Mouse (Mus musculus) thymus, adult 2 months (tissue): ENCODE data around the gene Tctex1d4. TPM values are rescaled to one million over a fixed set of nuclear protein-coding genes. Genes with fewer than 3 reads are reported as not detected.

Source experiments
- DNase-seq: peaks from one replicate; pipeline ENCODE4 v3.0.0; 2021
- H3K27ac ChIP-seq: fragments of 200-500 bp; 2 replicates; pipeline ENCODE4 v1.5.1; 2012; ENCODE audit warnings: low read length, control low read depth; ENCODE audit not compliant: control insufficient read depth, insufficient read depth
- H3K27me3 ChIP-seq: fragments of 200-500 bp; 2 replicates; pipeline ENCODE4 v1.6.1; 2012; ENCODE audit warnings: mild to moderate bottlenecking, low read length, moderate library complexity, mixed read lengths; ENCODE audit not compliant: control insufficient read depth, insufficient read depth
- H3K36me3 ChIP-seq: fragments of 200-500 bp; 2 replicates; pipeline ENCODE4 v1.6.1; 2012; ENCODE audit warnings: mild to moderate bottlenecking, low read length, moderate library complexity; ENCODE audit not compliant: control insufficient read depth, insufficient read depth
- H3K4me1 ChIP-seq: fragments of 200-500 bp; replicated peaks from 2 replicates; pipeline ENCODE4 v1.6.1; 2012; ENCODE audit warnings: low read length; ENCODE audit not compliant: control insufficient read depth, insufficient read depth
- H3K4me3 ChIP-seq: fragments of 200-500 bp; 2 replicates; pipeline ENCODE4 v1.5.1; 2012; ENCODE audit warnings: mild to moderate bottlenecking, low read length, control low read depth, moderate library complexity; ENCODE audit not compliant: control insufficient read depth, insufficient read depth
- CTCF ChIP-seq: fragments of 200-500 bp; IDR thresholded peaks from 2 replicates; pipeline ENCODE4 v1.5.1; 2012; ENCODE audit warnings: mild to moderate bottlenecking, control low read depth, low read length, moderate library complexity, borderline replicate concordance; ENCODE audit not compliant: control insufficient read depth, poor library complexity, insufficient read depth; ENCODE audit errors: extremely low read depth
- POLR2A ChIP-seq: fragments of 200-500 bp; IDR thresholded peaks from 2 replicates; pipeline ENCODE4 v1.6.1; 2012; ENCODE audit warnings: mild to moderate bottlenecking, low read length, control low read depth, moderate library complexity; ENCODE audit not compliant: control insufficient read depth, poor library complexity, insufficient read depth; ENCODE audit errors: extremely low read depth
- WGBS: fragments of 180-500 bp; shearing (Covaris S2); methylation state at CpG from one replicate; pipeline ENCODE4 v1.1.7; 2018; 5-methylcytosine and 5-hydroxymethylcytosine counted together
- polyA plus RNA-seq: library from polyadenylated mRNA; depleted of rRNA; stranded (reverse); fragments of >200 nt; gene quantifications from 2 replicates; pipeline ENCODE4 v1.2.3, GENCODE M21; 2012

Tctex1d4 gene
- polyA plus RNA-seq, 1 experiment = 1.1 TPM

GRCm38 (mm10) chr4:117124218-117124517, 2.4 kb upstream of the Tctex1d4 start:
- H3K4me1 ChIP-seq = peaks cover 34% of the 10 kb centered on the region
- H3K27ac ChIP-seq = peak overlapping the region; percentile 86
- H3K4me3 ChIP-seq = no peak overlapping the region
- TF ChIP-seq POLR2A = no peak
- no peak for TF ChIP-seq CTCF
- no peaks in the 10 kb centered on the region for H3K36me3 ChIP-seq
- WGBS = 41% methylated on average over 3 of the region's 3 CpGs
- no peaks in the 10 kb centered on the region for H3K27me3 ChIP-seq
- no peak for DNase-seq

- H3K27ac ChIP-seq = peak overlapping the region; percentile 86
- DNase-seq = peak; percentile 74
- peaks cover 34% of the 10 kb centered on the region for H3K4me1 ChIP-seq
- no peaks in the 10 kb centered on the region for H3K36me3 ChIP-seq
- no peaks in the 10 kb centered on the region for H3K27me3 ChIP-seq
- WGBS = 7% methylated on average over 14 of the region's 14 CpGs
- H3K4me3 ChIP-seq = no peak overlapping the region
- no peak for TF ChIP-seq CTCF
- TF ChIP-seq POLR2A = no peak
Observed at GRCm38 (mm10) chr4:117124518-117125347, 1.9 kb upstream of the Tctex1d4 start.

GRCm38 (mm10) chr4:117125348-117125909, 1.2 kb upstream of the Tctex1d4 start, which contains the start of gene Btbd19:
TSS of gene Btbd19 (minus strand) at chr4:117125725.
- DNase-seq = no peak
- Histone ChIP-seq H3K4me3 (no peak within 1 kb of the TSS), H3K27ac (peak within 1 kb of the TSS; percentile 86), H3K36me3 (no peaks in the 10 kb centered on the region), H3K27me3 (no peaks in the 10 kb centered on the region), H3K4me1 (peaks cover 30% of the 10 kb centered on the region)
- no peak for TF ChIP-seq POLR2A
- no peak for TF ChIP-seq CTCF
- WGBS = 67% methylated on average over 8 of the region's 8 CpGs

GRCm38 (mm10) chr4:117125910-117126674, 502 bp upstream of the Tctex1d4 start:
- Histone ChIP-seq H3K36me3 (no peaks in the 10 kb centered on the region), H3K27me3 (no peaks in the 10 kb centered on the region), H3K4me3 (no peak overlapping the region), H3K27ac (peak overlapping the region; percentile 86), H3K4me1 (peaks cover 30% of the 10 kb centered on the region)
- DNase-seq = peak; percentile 73
- WGBS = 54% methylated on average over 15 of the region's 15 CpGs
- TF ChIP-seq POLR2A = no peak
- TF ChIP-seq CTCF = no peak

GRCm38 (mm10) chr4:117127991-117128686, 1.5 kb downstream of the Tctex1d4 start:
- 96% methylated on average over 33 of the region's 33 CpGs for WGBS
- Histone ChIP-seq H3K27ac (no peak overlapping the region), H3K4me1 (peaks cover 34% of the 10 kb centered on the region), H3K36me3 (no peaks in the 10 kb centered on the region), H3K4me3 (no peak overlapping the region), H3K27me3 (no peaks in the 10 kb centered on the region; the same call in 1 of the 2 replicates)
- no peak for TF ChIP-seq CTCF
- TF ChIP-seq POLR2A = no peak
- no peak for DNase-seq

GRCm38 (mm10) chr4:117130790-117131189, 4.2 kb downstream of the Tctex1d4 start:
- DNase-seq = no peak
- 95% methylated on average over 6 of the region's 6 CpGs for WGBS
- peaks cover 19% of the 10 kb centered on the region for H3K4me1 ChIP-seq
- no peak overlapping the region for H3K27ac ChIP-seq
- no peaks in the 10 kb centered on the region; the same call in 1 of the 2 replicates for H3K27me3 ChIP-seq
- no peak overlapping the region for H3K4me3 ChIP-seq
- TF ChIP-seq POLR2A (no peak), CTCF (no peak)
- no peaks in the 10 kb centered on the region for H3K36me3 ChIP-seq
